Mouse (Mus musculus): ENCODE measurements around the gene Slc30a5.

DNA sequence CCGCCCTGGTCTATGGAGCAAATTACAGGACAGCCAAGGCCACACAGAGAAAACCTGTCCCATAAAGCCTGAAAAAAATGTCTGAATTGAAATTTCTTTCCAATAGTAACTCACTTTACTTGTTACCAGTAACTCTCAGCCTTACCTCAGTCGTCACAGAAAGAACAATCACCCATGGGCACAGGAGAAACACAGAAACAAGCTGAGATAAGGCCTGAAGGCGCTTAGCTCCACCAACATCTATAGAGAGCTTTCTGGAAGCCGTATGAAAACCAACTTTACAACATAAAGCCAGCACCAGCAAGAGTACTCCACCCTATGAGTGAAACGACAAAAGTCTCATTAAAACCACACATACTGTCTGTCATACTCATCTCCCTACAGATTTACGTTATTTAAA, 18.8 kb downstream of the Slc30a5 start:
- TF ChIP-seq CTCF (IDR thresholded peaks at IDR 0.05; ENCODE audit: control insufficient read depth, insufficient read depth, low read length) (no peak), POLR2A (IDR thresholded peaks at IDR 0.05; ENCODE audit: borderline replicate concordance, control insufficient read depth, low read depth, low read length) (no peak)
